Mouse (Mus musculus): ENCODE measurements around the gene Scn3a. TPM values are rescaled to one million over a fixed set of nuclear protein-coding genes. Genes with fewer than 3 reads are reported as not detected.

Gene Scn3a
- polyA plus RNA-seq, 1 experiment from 2014 or later, result 0.03 TPM

GRCm38 (mm10) chr2:65550564-65550963 is 16.9 kb downstream of the Scn3a start:
- Histone ChIP-seq H3K36me3 (no peaks in the 10 kb centered on the region), H3K27me3 (no peaks in the 10 kb centered on the region), H3K4me3 (replicated peaks) (no peak overlapping the region), H3K4me2 (no peak overlapping the region), H3K27ac (no peak overlapping the region), H3K9ac (no peak overlapping the region), H3K4me1 (replicated peaks) (no peaks in the 10 kb centered on the region), H3K9me3 (replicated peaks) (no peaks in the 10 kb centered on the region)
- DNase-seq (no peak), ATAC-seq (ENCODE audit: low read depth) (no peak)
- 73% methylated on average over 3 of the region's 3 CpGs for WGBS (ENCODE audit: insufficient replicate concordance)

GRCm38 (mm10) chr2:65548665-65549064 is 18.8 kb downstream of the Scn3a start:
- H3K4me1 ChIP-seq (replicated peaks), result no peaks in the 10 kb centered on the region
- no peak for DNase-seq
- H3K9ac ChIP-seq, result no peak overlapping the region
- no peaks in the 10 kb centered on the region for H3K36me3 ChIP-seq
- no peak overlapping the region for H3K4me3 ChIP-seq (replicated peaks)
- 62% methylated on average over 6 of the region's 6 CpGs for WGBS (ENCODE audit: insufficient replicate concordance)
- H3K27ac ChIP-seq, result no peak overlapping the region
- H3K9me3 ChIP-seq (replicated peaks), result no peaks in the 10 kb centered on the region
- no peak for ATAC-seq (ENCODE audit: low read depth)
- H3K4me2 ChIP-seq, result no peak overlapping the region
- H3K27me3 ChIP-seq, result no peaks in the 10 kb centered on the region

GRCm38 (mm10) chr2:65547341-65547740 is 20.1 kb downstream of the Scn3a start:
- ATAC-seq (ENCODE audit: low read depth) (no peak), DNase-seq (no peak)
- 57% methylated on average over 4 of the region's 4 CpGs for WGBS (ENCODE audit: insufficient replicate concordance)
- Histone ChIP-seq H3K9ac (no peak overlapping the region), H3K27ac (no peak overlapping the region), H3K4me2 (no peak overlapping the region), H3K27me3 (no peaks in the 10 kb centered on the region), H3K36me3 (no peaks in the 10 kb centered on the region), H3K4me3 (replicated peaks) (no peak overlapping the region), H3K9me3 (replicated peaks) (no peaks in the 10 kb centered on the region), H3K4me1 (replicated peaks) (no peaks in the 10 kb centered on the region)

GRCm38 (mm10) chr2:65542906-65543592 is 24.4 kb downstream of the Scn3a start:
- no peaks in the 10 kb centered on the region for H3K36me3 ChIP-seq
- no peaks in the 10 kb centered on the region for H3K9me3 ChIP-seq (replicated peaks)
- ATAC-seq (ENCODE audit: low read depth), result no peak
- no peak overlapping the region for H3K27ac ChIP-seq
- H3K4me3 ChIP-seq (replicated peaks), result no peak overlapping the region
- H3K4me2 ChIP-seq, result no peak overlapping the region
- no peaks in the 10 kb centered on the region for H3K27me3 ChIP-seq
- no peaks in the 10 kb centered on the region for H3K4me1 ChIP-seq (replicated peaks)
- 60% methylated on average over 10 of the region's 10 CpGs for WGBS (ENCODE audit: insufficient replicate concordance)
- DNase-seq, result no peak
- H3K9ac ChIP-seq, result no peak overlapping the region

- no peak for DNase-seq
- WGBS (ENCODE audit: insufficient replicate concordance), result 30% methylated on average over 1 of the region's 1 CpGs
- no peak for ATAC-seq (ENCODE audit: low read depth)
- Histone ChIP-seq H3K4me3 (replicated peaks) (no peak overlapping the region), H3K36me3 (no peaks in the 10 kb centered on the region), H3K4me2 (no peak overlapping the region), H3K4me1 (replicated peaks) (no peaks in the 10 kb centered on the region), H3K27ac (no peak overlapping the region), H3K9ac (no peak overlapping the region), H3K27me3 (no peaks in the 10 kb centered on the region), H3K9me3 (replicated peaks) (no peaks in the 10 kb centered on the region)
Observed at GRCm38 (mm10) chr2:65541781-65542180, 25.6 kb downstream of the Scn3a start.

- Histone ChIP-seq H3K4me1 (replicated peaks) (no peaks in the 10 kb centered on the region), H3K27ac (no peak overlapping the region), H3K27me3 (no peaks in the 10 kb centered on the region), H3K9ac (no peak overlapping the region), H3K9me3 (replicated peaks) (no peaks in the 10 kb centered on the region), H3K4me2 (no peak overlapping the region), H3K36me3 (no peaks in the 10 kb centered on the region), H3K4me3 (replicated peaks) (no peak overlapping the region)
- ATAC-seq (ENCODE audit: low read depth) (no peak), DNase-seq (no peak)
- 51% methylated on average over 5 of the region's 5 CpGs for WGBS (ENCODE audit: insufficient replicate concordance)
Observed at GRCm38 (mm10) chr2:65538436-65538835, 29.0 kb downstream of the Scn3a start.

- Histone ChIP-seq H3K9me3 (replicated peaks) (no peaks in the 10 kb centered on the region), H3K9ac (no peak overlapping the region), H3K4me1 (replicated peaks) (no peaks in the 10 kb centered on the region), H3K4me2 (no peak overlapping the region), H3K4me3 (replicated peaks) (no peak overlapping the region), H3K27me3 (no peaks in the 10 kb centered on the region), H3K27ac (no peak overlapping the region), H3K36me3 (no peaks in the 10 kb centered on the region)
- ATAC-seq (ENCODE audit: low read depth), result no peak
- no peak for DNase-seq
- WGBS (ENCODE audit: insufficient replicate concordance), result 66% methylated on average over 10 of the region's 10 CpGs
Observed at GRCm38 (mm10) chr2:65532127-65532854, 35.1 kb downstream of the Scn3a start.

- 23% methylated on average over 5 of the region's 5 CpGs for WGBS (ENCODE audit: insufficient replicate concordance)
Observed at GRCm38 (mm10) chr2:65529148-65529547, 38.3 kb downstream of the Scn3a start.

GRCm38 (mm10) chr2:65516703-65517102 is 50.7 kb downstream of the Scn3a start:
- Histone ChIP-seq H3K27me3 (no peaks in the 10 kb centered on the region), H3K4me2 (no peak overlapping the region), H3K9ac (no peak overlapping the region), H3K36me3 (no peaks in the 10 kb centered on the region), H3K27ac (no peak overlapping the region), H3K9me3 (replicated peaks) (no peaks in the 10 kb centered on the region), H3K4me1 (replicated peaks) (no peaks in the 10 kb centered on the region), H3K4me3 (replicated peaks) (no peak overlapping the region)
- 28% methylated on average over 6 of the region's 6 CpGs for WGBS (ENCODE audit: insufficient replicate concordance)
- DNase-seq, result no peak
- ATAC-seq (ENCODE audit: low read depth), result no peak

More at GRCm38 (mm10) chr2:65529148-65529547, 38.3 kb downstream of the Scn3a start:
- H3K27me3 ChIP-seq, result no peaks in the 10 kb centered on the region
- no peak for DNase-seq
- H3K9me3 ChIP-seq (replicated peaks), result no peaks in the 10 kb centered on the region
- H3K36me3 ChIP-seq, result no peaks in the 10 kb centered on the region
- no peak overlapping the region for H3K27ac ChIP-seq
- ATAC-seq (ENCODE audit: low read depth), result no peak
- H3K4me3 ChIP-seq (replicated peaks), result no peak overlapping the region
- H3K4me1 ChIP-seq (replicated peaks), result no peaks in the 10 kb centered on the region
- no peak overlapping the region for H3K4me2 ChIP-seq
- H3K9ac ChIP-seq, result no peak overlapping the region

GRCm38 (mm10) chr2:65508217-65508616 is 59.2 kb downstream of the Scn3a start:
- Histone ChIP-seq H3K27ac (no peak overlapping the region), H3K27me3 (no peaks in the 10 kb centered on the region), H3K9me3 (replicated peaks) (no peaks in the 10 kb centered on the region), H3K4me2 (no peak overlapping the region), H3K36me3 (no peaks in the 10 kb centered on the region), H3K4me3 (replicated peaks) (no peak overlapping the region), H3K4me1 (replicated peaks) (no peaks in the 10 kb centered on the region), H3K9ac (no peak overlapping the region)
- WGBS (ENCODE audit: insufficient replicate concordance), result 67% methylated on average over 12 of the region's 12 CpGs
- no peak for ATAC-seq (ENCODE audit: low read depth)
- DNase-seq, result no peak

GRCm38 (mm10) chr2:65490450-65490849 is 77.0 kb downstream of the Scn3a start:
- Histone ChIP-seq H3K9me3 (replicated peaks) (no peaks in the 10 kb centered on the region), H3K27me3 (no peaks in the 10 kb centered on the region), H3K4me1 (replicated peaks) (no peaks in the 10 kb centered on the region), H3K4me3 (replicated peaks) (no peak overlapping the region), H3K36me3 (no peaks in the 10 kb centered on the region), H3K4me2 (no peak overlapping the region), H3K9ac (no peak overlapping the region), H3K27ac (no peak overlapping the region)
- WGBS (ENCODE audit: insufficient replicate concordance), result 59% methylated on average over 9 of the region's 9 CpGs
- ATAC-seq (ENCODE audit: low read depth), result no peak
- DNase-seq, result no peak

GRCm38 (mm10) chr2:65483434-65483833 is 84.0 kb downstream of the Scn3a start:
- Histone ChIP-seq H3K36me3 (no peaks in the 10 kb centered on the region), H3K4me2 (no peak overlapping the region), H3K27me3 (no peaks in the 10 kb centered on the region), H3K9ac (no peak overlapping the region), H3K4me1 (replicated peaks) (no peaks in the 10 kb centered on the region), H3K9me3 (replicated peaks) (no peaks in the 10 kb centered on the region), H3K27ac (no peak overlapping the region), H3K4me3 (replicated peaks) (no peak overlapping the region)
- DNase-seq, result no peak
- 70% methylated on average over 3 of the region's 3 CpGs for WGBS (ENCODE audit: insufficient replicate concordance)
- no peak for ATAC-seq (ENCODE audit: low read depth)
